In genomic region chr6:135076202-135076601, GRCm38 (mm10) we compare ENCODE assay signal across 30 mouse cellular contexts. TPM values are rescaled to one million over a fixed set of nuclear protein-coding genes. Genes with fewer than 3 reads are reported as not detected.
DNase-seq lines count a peak whose midpoint lies in the region; ATAC-seq lines count a peak whose summit lies in the region.
"Had no signal": no experiment of that assay in that cellular context is flagged by ENCODE, and none has a peak within 500 bp of the region (broad histone marks: within the 10 kb centered on the region; RNA-seq: fewer than 3 reads in every experiment).

No protein-coding gene starts in this region.

- no peaks in the 10 kb centered on the region for H3K9me3 ChIP-seq in hindbrain, embryonic 10.5 days
- no peaks in the 10 kb centered on the region for H3K9me3 ChIP-seq in hindbrain, embryonic 11.5 days (ENCODE audit: control insufficient read depth, low read length)
- no peaks in the 10 kb centered on the region for H3K9me3 ChIP-seq in midbrain, embryonic 11.5 days (ENCODE audit: control insufficient read depth, low read length)
- no peaks in the 10 kb centered on the region for H3K9me3 ChIP-seq in midbrain, embryonic 16.5 days (replicated peaks; ENCODE audit: control insufficient read depth, low read length, poor library complexity, severe bottlenecking)
- H3K9me3 ChIP-seq in intestine, embryonic 15.5 days, result no peaks in the 10 kb centered on the region
- H3K9me3 ChIP-seq: heart, embryonic 10.5 days; heart, embryonic 13.5 days had no signal

- ATAC-seq in hindbrain, embryonic 11.5 days (ENCODE audit: low FRiP score), result no peak
- ATAC-seq in midbrain, embryonic 11.5 days (ENCODE audit: low FRiP score), result peak; percentile 38; the same call in 1 of the 2 replicates
- no peak for ATAC-seq in midbrain, embryonic 16.5 days
- peak; percentile 72 for ATAC-seq in intestine, embryonic 15.5 days
- ATAC-seq: activated CD4-positive, CD25-positive, alpha-beta regulatory T cell, adult 4 months; forebrain, embryonic 14.5 days had no signal

- H3K4me2 ChIP-seq in hindbrain, embryonic 11.5 days (replicated peaks; ENCODE audit: low read depth, low read length), result no peak overlapping the region
- H3K4me2 ChIP-seq in midbrain, embryonic 11.5 days, result no peak overlapping the region
- H3K4me2 ChIP-seq in midbrain, embryonic 16.5 days (ENCODE audit: low read length), result no peak overlapping the region
- no peak overlapping the region for H3K4me2 ChIP-seq in intestine, embryonic 15.5 days (replicated peaks)
- H3K4me2 ChIP-seq: heart, embryonic 13.5 days; hindbrain, embryonic 14.5 days had no signal

- WGBS in hindbrain, embryonic 10.5 days, result 39% methylated on average over 3 of the region's 3 CpGs
- 39% methylated on average over 3 of the region's 3 CpGs for WGBS in hindbrain, embryonic 11.5 days
- WGBS in midbrain, embryonic 11.5 days, result 49% methylated on average over 3 of the region's 3 CpGs
- WGBS in midbrain, embryonic 16.5 days, result 51% methylated on average over 3 of the region's 3 CpGs
- WGBS in intestine, embryonic 15.5 days, result 44% methylated on average over 3 of the region's 3 CpGs

- peak; percentile 41 for DNase-seq in embryo, embryonic 10 days (ENCODE audit: low spot score)
- no peak for DNase-seq in embryo, embryonic 10.5 days (ENCODE audit: low spot score)
- peak; percentile 12 for DNase-seq in hindbrain, embryonic 10.5 days (ENCODE audit: low spot score)
- DNase-seq in hindbrain, embryonic 11.5 days (ENCODE audit: low spot score), result no peak
- no peak for DNase-seq in midbrain, embryonic 11.5 days (ENCODE audit: low spot score, missing footprints)
- DNase-seq in heart, adult 8-10 months (ENCODE audit: low spot score), result no peak
- DNase-seq: adrenal gland, adult 8-10 months; adrenal gland, postnatal 25 days; cerebellum, adult 11-12 months; cerebellum, adult 8-10 months; cerebellum, postnatal 10 days; cerebellum, postnatal 36 days; gastrocnemius, postnatal 25 days; heart, adult 18-20 months; heart, postnatal 14 days; heart, postnatal 4 days had no signal

- peaks cover 20% of the 10 kb centered on the region for H3K4me1 ChIP-seq in hindbrain, embryonic 10.5 days (replicated peaks)
- H3K4me1 ChIP-seq in hindbrain, embryonic 11.5 days (replicated peaks; ENCODE audit: control insufficient read depth, insufficient read depth, low read length), result no peaks in the 10 kb centered on the region
- H3K4me1 ChIP-seq in midbrain, embryonic 11.5 days (ENCODE audit: control insufficient read depth, insufficient read depth, low read length), result 0 out of 2 replicates have a peak, but pooled peaks cover 2% of the 10 kb centered on the region
- no peaks in the 10 kb centered on the region for H3K4me1 ChIP-seq in midbrain, embryonic 16.5 days (ENCODE audit: control insufficient read depth, insufficient read depth, low read length)
- H3K4me1 ChIP-seq in intestine, embryonic 15.5 days (replicated peaks), result no peaks in the 10 kb centered on the region
- H3K4me1 ChIP-seq: heart, embryonic 13.5 days had no signal

- peaks cover 7% of the 10 kb centered on the region; the same call in 1 of the 2 replicates for H3K36me3 ChIP-seq in hindbrain, embryonic 10.5 days
- H3K36me3 ChIP-seq in hindbrain, embryonic 11.5 days (ENCODE audit: control insufficient read depth, insufficient read depth, low read length), result no peaks in the 10 kb centered on the region
- H3K36me3 ChIP-seq in midbrain, embryonic 11.5 days (ENCODE audit: control insufficient read depth, insufficient read depth, low read length), result no peaks in the 10 kb centered on the region
- H3K36me3 ChIP-seq in midbrain, embryonic 16.5 days (ENCODE audit: control insufficient read depth, insufficient read depth, low read length), result no peaks in the 10 kb centered on the region
- no peaks in the 10 kb centered on the region for H3K36me3 ChIP-seq in intestine, embryonic 15.5 days
- H3K36me3 ChIP-seq: heart, embryonic 10.5 days had no signal

- peak overlapping the region; percentile 53 for H3K27ac ChIP-seq in hindbrain, embryonic 10.5 days
- H3K27ac ChIP-seq in hindbrain, embryonic 11.5 days (ENCODE audit: low read depth, low read length), result no peak overlapping the region
- H3K27ac ChIP-seq in midbrain, embryonic 11.5 days (ENCODE audit: low read depth, low read length), result no peak overlapping the region
- no peak overlapping the region for H3K27ac ChIP-seq in midbrain, embryonic 16.5 days (ENCODE audit: low read length)
- H3K27ac ChIP-seq in intestine, embryonic 15.5 days, result no peak overlapping the region
- H3K27ac ChIP-seq: heart, embryonic 10.5 days; heart, embryonic 13.5 days; hindbrain, embryonic 14.5 days had no signal

- no peaks in the 10 kb centered on the region; the same call in 1 of the 2 replicates for H3K27me3 ChIP-seq in hindbrain, embryonic 10.5 days (ENCODE audit: insufficient read depth, poor library complexity, severe bottlenecking)
- no peaks in the 10 kb centered on the region for H3K27me3 ChIP-seq in hindbrain, embryonic 11.5 days (ENCODE audit: control insufficient read depth, insufficient read depth, low read length)
- H3K27me3 ChIP-seq in midbrain, embryonic 11.5 days (ENCODE audit: control insufficient read depth, insufficient read depth, low read length), result no peaks in the 10 kb centered on the region
- no peaks in the 10 kb centered on the region for H3K27me3 ChIP-seq in midbrain, embryonic 16.5 days (ENCODE audit: control insufficient read depth, insufficient read depth, low read depth, low read length)
- no peaks in the 10 kb centered on the region for H3K27me3 ChIP-seq in intestine, embryonic 15.5 days (replicated peaks)
- H3K27me3 ChIP-seq: heart, embryonic 13.5 days had no signal

- no peak overlapping the region for H3K9ac ChIP-seq in hindbrain, embryonic 11.5 days (ENCODE audit: low read depth, low read length)
- H3K9ac ChIP-seq in midbrain, embryonic 11.5 days (ENCODE audit: low read length), result no peak overlapping the region
- no peak overlapping the region for H3K9ac ChIP-seq in midbrain, embryonic 16.5 days (ENCODE audit: low read depth, low read length)
- no peak overlapping the region for H3K9ac ChIP-seq in intestine, embryonic 15.5 days
- H3K9ac ChIP-seq: heart, embryonic 13.5 days; hindbrain, embryonic 14.5 days had no signal

- H3K4me3 ChIP-seq in hindbrain, embryonic 10.5 days, result no peak overlapping the region
- no peak overlapping the region for H3K4me3 ChIP-seq in hindbrain, embryonic 11.5 days (ENCODE audit: low read depth, low read length)
- H3K4me3 ChIP-seq in midbrain, embryonic 11.5 days (ENCODE audit: low read depth, low read length), result no peak overlapping the region
- no peak overlapping the region for H3K4me3 ChIP-seq in midbrain, embryonic 16.5 days (ENCODE audit: low read depth, low read length)
- H3K4me3 ChIP-seq in intestine, embryonic 15.5 days (replicated peaks), result no peak overlapping the region
- H3K4me3 ChIP-seq: heart, embryonic 10.5 days; heart, embryonic 13.5 days had no signal

RNA-seq across cellular contexts. Expression of gene Gprc5a, which starts 10.8 kb away (rescaled TPM):
- 3.2 and 3.5 TPM in 2 replicates for polyA plus RNA-seq in hindbrain, embryonic 10.5 days (2016; fragmentation: Nextera tagmentation; extraction: Ambion mirVana)
- polyA plus RNA-seq in hindbrain, embryonic 11.5 days (2014; fragmentation: Nextera tagmentation; extraction: Ambion mirVana), result 2.3 and 3.7 TPM in 2 replicates
- 2.8 and 3.0 TPM in 2 replicates for polyA plus RNA-seq in midbrain, embryonic 11.5 days (2014; fragmentation: Nextera tagmentation; extraction: Ambion mirVana)
- polyA plus RNA-seq in midbrain, embryonic 16.5 days (2015; fragmentation: Nextera tagmentation; extraction: Ambion mirVana), result 0.12 and 0.20 TPM in 2 replicates
- 8.8 and 10.9 TPM in 2 replicates for polyA plus RNA-seq in intestine, embryonic 15.5 days (2015; fragmentation: Nextera tagmentation; extraction: Ambion mirVana)
- total RNA-seq in heart, adult 8-10 months (2022), result 1 to 10 TPM in 2 of 4 experiments, under 1 TPM in 2; 0.75 to 1.9 (median 0.93) TPM

RNA-seq across cellular contexts. Expression of gene Gprc5d, which starts 41.9 kb away (rescaled TPM):
- not detected in 2 replicates for polyA plus RNA-seq in hindbrain, embryonic 10.5 days (2016; fragmentation: Nextera tagmentation; extraction: Ambion mirVana)
- not detected in 2 replicates for polyA plus RNA-seq in hindbrain, embryonic 11.5 days (2014; fragmentation: Nextera tagmentation; extraction: Ambion mirVana)
- polyA plus RNA-seq in midbrain, embryonic 11.5 days (2014; fragmentation: Nextera tagmentation; extraction: Ambion mirVana), result not detected in 2 replicates
- not detected in 2 replicates for polyA plus RNA-seq in midbrain, embryonic 16.5 days (2015; fragmentation: Nextera tagmentation; extraction: Ambion mirVana)
- polyA plus RNA-seq in intestine, embryonic 15.5 days (2015; fragmentation: Nextera tagmentation; extraction: Ambion mirVana), result not detected in 2 replicates
- not detected for total RNA-seq in heart, adult 8-10 months (2022)
- total RNA-seq: adrenal gland, adult 8-10 months; adrenal gland, postnatal 25 days; ES-E14; gastrocnemius, adult 8-10 months; gastrocnemius, postnatal 25 days; heart, adult 18-20 months; heart, postnatal 14 days had no signal
- polyA plus RNA-seq: activated CD4-positive, CD25-positive, alpha-beta regulatory T cell, adult 4 months; brain, embryonic 14.5 days; embryonic facial prominence, embryonic 11.5 days; forebrain, embryonic 11.5 days; forebrain, embryonic 14.5 days; heart, embryonic 10.5 days; heart, embryonic 13.5 days; heart, embryonic 16.5 days; hindbrain, embryonic 14.5 days; intestine, embryonic 14.5 days had no signal

Comparison
In these comparisons a context has a peak if more than half of its experiments do, and no peak if none do; other contexts are left out.
1. DNase-seq: peak in embryo, embryonic 10 days (single experiment) and hindbrain, embryonic 10.5 days (single experiment); none in embryo, embryonic 10.5 days (single experiment), hindbrain, embryonic 11.5 days (single experiment), midbrain, embryonic 11.5 days (single experiment) and heart, adult 8-10 months (single experiment).
2. ATAC-seq: peak in midbrain, embryonic 11.5 days (single experiment) and intestine, embryonic 15.5 days (single experiment); none in hindbrain, embryonic 11.5 days (single experiment) and midbrain, embryonic 16.5 days (single experiment).